Mouse (Mus musculus) cortical plate, adult 2 months (tissue): Measurements from ENCODE around the gene Zfp609. TPM values are rescaled to one million over a fixed set of nuclear protein-coding genes. Genes with fewer than 3 reads are reported as not detected.
"Not testable (repeated sequence)": the region's sequence is repeated elsewhere in the genome, so short reads cannot be mapped to it uniquely, and the experiment has no call there.

Experiments used
- H3K27ac ChIP-seq: fragments of 200-500 bp; 2 replicates; pipeline ENCODE4 v1.5.1; 2012; ENCODE audit warnings: low read length, control low read depth, inconsistent platforms; ENCODE audit not compliant: insufficient read depth
- H3K4me1 ChIP-seq: fragments of 200-500 bp; 2 replicates; pipeline ENCODE4 v1.6.1; 2011; ENCODE audit warnings: low read length; ENCODE audit not compliant: control insufficient read depth, insufficient read depth
- H3K4me3 ChIP-seq: fragments of 200-500 bp; 2 replicates; pipeline ENCODE4 v1.5.1; 2011; ENCODE audit warnings: mild to moderate bottlenecking, low read length, control low read depth; ENCODE audit not compliant: insufficient read depth
- CTCF ChIP-seq: fragments of 200-500 bp; IDR thresholded peaks from 2 replicates; pipeline ENCODE4 v1.5.1; 2011; ENCODE audit warnings: mild to moderate bottlenecking, control low read depth, low read length; ENCODE audit not compliant: insufficient read depth; ENCODE audit errors: extremely low read depth
- POLR2A ChIP-seq: fragments of 200-500 bp; IDR thresholded peaks from 2 replicates; pipeline ENCODE4 v1.6.1; 2011; ENCODE audit warnings: mild to moderate bottlenecking, low read length, control low read depth; ENCODE audit not compliant: insufficient read depth; ENCODE audit errors: extremely low read depth
- polyA plus RNA-seq: library from polyadenylated mRNA; depleted of rRNA; stranded (reverse); fragments of >200 nt; gene quantifications from 2 replicates; pipeline ENCODE4 v1.2.3, GENCODE M21; 2012; rRNA removed

Gene Zfp609
- polyA plus RNA-seq, 1 experiment: 14.1 TPM

DNA sequence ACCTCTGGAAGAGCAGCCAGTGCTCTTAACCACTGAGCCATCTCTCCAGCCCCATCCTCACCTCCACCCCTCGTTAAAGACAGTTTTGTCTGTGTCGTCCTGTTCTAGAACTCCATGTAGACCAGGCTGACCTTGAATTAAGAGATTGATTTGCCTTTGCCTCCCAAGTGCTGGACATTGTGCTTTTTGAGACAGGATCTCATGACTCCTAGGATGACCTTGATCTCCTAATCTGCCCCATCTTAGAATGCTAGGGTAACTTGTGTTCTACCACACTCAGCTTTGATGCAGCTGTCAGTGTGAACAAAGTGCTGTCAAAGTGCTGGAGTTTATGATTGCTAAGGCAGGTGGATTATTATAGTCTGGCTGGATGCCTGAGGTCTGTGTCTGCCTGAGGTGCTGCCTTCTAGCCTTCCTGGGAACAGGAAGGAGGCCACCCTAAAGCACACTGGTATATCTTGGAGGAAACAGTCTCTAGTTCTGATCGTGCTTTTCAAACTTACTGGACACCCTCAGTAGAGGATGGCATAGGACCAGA lies 172.6 kb downstream of the Zfp609 start:
- no peak for TF ChIP-seq CTCF
- TF ChIP-seq POLR2A: no peak
- H3K4me3 ChIP-seq: no peak overlapping the region

DNA sequence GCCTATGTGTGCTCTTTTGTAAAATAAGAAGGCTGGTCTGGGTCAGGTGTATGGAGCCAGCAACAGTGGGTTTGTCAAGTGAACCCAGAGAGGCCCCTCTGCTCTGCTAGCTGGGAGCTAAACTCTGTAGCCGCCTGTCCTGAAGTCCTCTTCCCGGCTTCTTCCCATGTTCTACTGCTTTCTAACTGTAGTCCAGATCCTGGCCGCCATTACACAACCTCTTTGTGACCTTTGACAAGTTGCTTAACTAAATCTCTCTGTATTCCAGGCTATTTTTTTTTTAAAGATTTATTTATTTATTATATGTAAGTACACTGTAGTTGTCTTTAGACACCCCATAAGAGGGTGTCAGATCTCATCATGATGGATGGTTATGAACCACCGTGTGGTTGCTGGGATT lies 173.6 kb downstream of the Zfp609 start:
- no peak overlapping the region for H3K4me3 ChIP-seq
- no peaks in the 10 kb centered on the region for H3K4me1 ChIP-seq
- no peak overlapping the region for H3K27ac ChIP-seq
- TF ChIP-seq POLR2A (no peak), CTCF (no peak)

More for the DNA sequence above, 172.6 kb downstream of the Zfp609 start:
- H3K27ac ChIP-seq: no peak overlapping the region
- no peaks in the 10 kb centered on the region for H3K4me1 ChIP-seq

GRCm38 (mm10) chr9:65651957-65652356 lies 175.4 kb downstream of the Zfp609 start:
- H3K4me3 ChIP-seq, H3K4me1 ChIP-seq, H3K27ac ChIP-seq: not testable (repeated sequence)

DNA sequence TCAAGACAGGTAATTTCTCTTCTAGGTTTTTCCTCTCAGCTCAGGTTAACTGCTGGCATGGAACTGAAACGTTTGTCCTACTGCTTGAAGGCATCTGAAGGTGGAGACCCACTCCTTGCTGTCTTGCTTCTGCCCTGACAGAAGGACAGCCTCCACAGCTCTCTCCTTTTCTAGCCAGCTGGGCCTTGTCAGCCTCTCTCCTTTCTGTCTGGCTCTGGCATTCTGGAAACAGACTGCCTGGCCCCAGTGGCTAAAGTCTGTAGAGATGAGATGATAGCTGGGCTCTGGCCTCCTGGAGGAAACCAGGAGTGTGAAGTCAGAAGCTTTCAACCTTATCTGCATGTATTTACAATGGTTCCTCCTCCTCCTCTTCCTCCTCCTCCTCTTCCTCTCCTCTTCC lies 177.4 kb downstream of the Zfp609 start:
- Histone ChIP-seq H3K4me1 (no peaks in the 10 kb centered on the region), H3K27ac (no peak overlapping the region), H3K4me3 (no peak overlapping the region)
- TF ChIP-seq POLR2A (no peak), CTCF (no peak)

- Histone ChIP-seq H3K27ac (no peak overlapping the region), H3K4me1 (no peaks in the 10 kb centered on the region), H3K4me3 (no peak overlapping the region)
- TF ChIP-seq CTCF: no peak
- TF ChIP-seq POLR2A: no peak
Measured at GRCm38 (mm10) chr9:65648730-65649129, 178.6 kb downstream of the Zfp609 start.

DNA sequence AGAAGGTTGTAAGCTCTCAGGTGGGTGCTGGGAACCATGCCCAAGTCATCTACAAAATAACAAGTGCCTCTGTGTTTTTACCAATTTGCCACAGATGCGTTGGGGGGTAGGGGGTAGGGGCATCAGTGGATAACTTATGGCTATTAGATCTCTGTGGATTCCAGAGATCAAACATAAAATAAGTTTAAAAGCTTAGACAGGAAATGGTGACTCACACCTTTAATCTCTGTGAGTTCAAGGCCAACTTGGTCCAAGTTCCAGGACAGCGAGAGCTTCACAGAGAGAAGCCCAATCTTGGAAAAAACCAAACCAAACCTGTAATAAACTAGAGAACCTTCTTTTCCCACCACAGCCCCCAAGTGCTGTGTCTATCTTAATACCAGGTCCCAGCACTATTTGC lies 180.6 kb downstream of the Zfp609 start:
- Histone ChIP-seq H3K27ac (no peak overlapping the region), H3K4me3 (no peak overlapping the region), H3K4me1 (no peaks in the 10 kb centered on the region)
- TF ChIP-seq CTCF: no peak
- TF ChIP-seq POLR2A: no peak

DNA sequence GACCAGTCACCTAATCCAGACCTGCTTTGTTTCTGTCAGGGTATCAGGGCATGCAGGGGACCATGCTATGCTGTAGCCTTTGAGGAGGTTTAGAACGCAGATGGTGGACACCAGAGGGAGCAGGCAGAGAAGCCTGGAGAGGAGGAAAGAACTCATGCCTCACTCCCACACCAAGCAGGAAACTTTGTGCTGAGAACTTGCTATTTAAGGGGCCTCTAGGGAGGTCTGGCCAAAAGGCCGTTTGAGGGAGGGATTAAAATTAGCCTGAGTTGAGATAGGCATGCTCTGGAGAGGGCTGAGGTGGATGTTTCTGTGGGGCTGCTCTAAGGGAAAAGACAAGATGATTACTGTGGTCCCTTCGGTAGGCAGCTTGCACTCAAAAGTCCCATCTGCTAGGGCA lies 181.4 kb downstream of the Zfp609 start:
- H3K4me1 ChIP-seq: no peaks in the 10 kb centered on the region
- no peak overlapping the region for H3K27ac ChIP-seq
- TF ChIP-seq POLR2A: no peak
- TF ChIP-seq CTCF: no peak
- H3K4me3 ChIP-seq: no peak overlapping the region

GRCm38 (mm10) chr9:65644960-65645359 lies 182.4 kb downstream of the Zfp609 start:
- H3K4me1 ChIP-seq: no peaks in the 10 kb centered on the region
- no peak overlapping the region for H3K27ac ChIP-seq
- H3K4me3 ChIP-seq: no peak overlapping the region
- no peak for TF ChIP-seq POLR2A
- TF ChIP-seq CTCF: no peak

DNA sequence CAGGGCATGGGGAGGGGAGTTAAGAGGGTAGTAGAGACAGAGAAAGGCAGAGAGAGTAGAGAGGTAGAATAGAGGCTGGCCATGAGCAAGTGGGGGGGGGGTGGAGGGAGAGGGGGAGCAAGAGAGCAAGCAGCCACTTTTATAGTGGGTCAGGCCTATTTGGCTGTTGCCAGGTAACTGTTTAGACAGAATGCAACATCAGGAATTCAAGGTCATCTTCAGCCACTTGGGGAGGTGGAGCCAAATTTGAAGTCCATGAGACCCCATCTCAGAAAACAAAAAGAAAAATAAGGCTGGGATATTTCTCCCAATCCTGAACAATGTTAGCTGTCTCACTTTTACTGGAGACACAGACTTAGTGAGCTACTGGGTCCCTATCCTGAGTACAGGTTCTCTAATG lies 184.8 kb downstream of the Zfp609 start:
- Histone ChIP-seq H3K4me1 (no peaks in the 10 kb centered on the region), H3K4me3 (no peak overlapping the region), H3K27ac (no peak overlapping the region)
- TF ChIP-seq CTCF (no peak), POLR2A (no peak)

Other genes starting within 250 kb of the Zfp609 start
- 15.3 and 15.4 TPM in 2 replicates for gene Plekho2, start 247.5 kb downstream of the Zfp609 start, polyA plus RNA-seq
- gene Pif1, start 240.4 kb downstream of the Zfp609 start, polyA plus RNA-seq: 0.11 and 0.23 TPM in 2 replicates
- 4.0 and 4.9 TPM in 2 replicates for gene Rbpms2, start 197.9 kb downstream of the Zfp609 start, polyA plus RNA-seq
- gene Oaz2, start 159.6 kb downstream of the Zfp609 start, polyA plus RNA-seq: 215 and 220 TPM in 2 replicates
- gene Pclaf, start 62.7 kb upstream of the Zfp609 start, polyA plus RNA-seq: 0.59 and 1.1 TPM in 2 replicates
- gene Trip4, start 81.2 kb upstream of the Zfp609 start, polyA plus RNA-seq: 18.5 and 19.6 TPM in 2 replicates
- gene Csnk1g1, start 81.4 kb upstream of the Zfp609 start, polyA plus RNA-seq: 20.6 and 22.4 TPM in 2 replicates
- gene Ppib, start 232.7 kb upstream of the Zfp609 start, polyA plus RNA-seq: 240 and 243 TPM in 2 replicates
- 7.2 and 7.3 TPM in 2 replicates for gene Snx22, start 242.2 kb upstream of the Zfp609 start, polyA plus RNA-seq